Mouse (Mus musculus) intestine, embryonic 16.5 days (tissue): ENCODE results near the gene Pla2g16. TPM values are rescaled to one million over a fixed set of nuclear protein-coding genes. Genes with fewer than 3 reads are reported as not detected.

Source experiments
- ATAC-seq: fragments of 200-750 bp; cut with Nextera tagmentation; 2 replicates; pipeline ENCODE4 v1.8.0; 2017; ENCODE audit warnings: moderate TSS enrichment, moderate library complexity
- H3K27ac ChIP-seq: fragments of 300-500 bp; sonication (generic); 2 replicates; pipeline ENCODE4 v1.5.1; 2014; ENCODE audit warnings: mild to moderate bottlenecking, low read length
- H3K27me3 ChIP-seq: fragments of 300-500 bp; sonication (generic); replicated peaks from 2 replicates; pipeline ENCODE4 v1.6.1; 2014; ENCODE audit warnings: low read length, control low read depth, mixed read lengths; ENCODE audit not compliant: control insufficient read depth, insufficient read depth
- H3K36me3 ChIP-seq: fragments of 300-500 bp; sonication (generic); 2 replicates; pipeline ENCODE4 v1.6.1; 2014; ENCODE audit warnings: low read length, control low read depth; ENCODE audit not compliant: control insufficient read depth, insufficient read depth
- H3K4me1 ChIP-seq: fragments of 300-500 bp; sonication (generic); 2 replicates; pipeline ENCODE4 v1.6.1; 2014; ENCODE audit warnings: low read length, control low read depth, mixed read lengths; ENCODE audit not compliant: control insufficient read depth, insufficient read depth
- H3K4me2 ChIP-seq: fragments of 300-500 bp; sonication (generic); 2 replicates; pipeline ENCODE4 v1.6.1; 2014; ENCODE audit warnings: low read depth, low read length, control low read depth
- H3K4me3 ChIP-seq: fragments of 300-500 bp; sonication (generic); 2 replicates; pipeline ENCODE4 v1.5.1; 2014; ENCODE audit warnings: mild to moderate bottlenecking, low read length
- H3K9ac ChIP-seq: fragments of 300-500 bp; sonication (generic); 2 replicates; pipeline ENCODE4 v1.6.1; 2014; ENCODE audit warnings: low read depth, low read length
- H3K9me3 ChIP-seq: fragments of 300-500 bp; sonication (generic); 2 replicates; pipeline ENCODE4 v1.6.1; 2016; ENCODE audit warnings: low read length, control low read depth; ENCODE audit not compliant: control insufficient read depth
- WGBS: fragments of 180-500 bp; shearing (Covaris S2); extraction: QIAGEN DNeasy Blood & Tissue Kit; methylation state at CpG from one replicate; pipeline ENCODE4 v1.1.7; 2014; 5-methylcytosine and 5-hydroxymethylcytosine counted together
- polyA plus RNA-seq: library from polyadenylated mRNA; unstranded; fragments of >200 nt; fragmentation: Nextera tagmentation; extraction: Ambion mirVana; gene quantifications from 2 replicates; pipeline ENCODE4 v1.2.1, GENCODE M21; 2015

The Pla2g16 gene
- polyA plus RNA-seq, 1 experiment from 2014 or later, result 7.2 TPM

DNA sequence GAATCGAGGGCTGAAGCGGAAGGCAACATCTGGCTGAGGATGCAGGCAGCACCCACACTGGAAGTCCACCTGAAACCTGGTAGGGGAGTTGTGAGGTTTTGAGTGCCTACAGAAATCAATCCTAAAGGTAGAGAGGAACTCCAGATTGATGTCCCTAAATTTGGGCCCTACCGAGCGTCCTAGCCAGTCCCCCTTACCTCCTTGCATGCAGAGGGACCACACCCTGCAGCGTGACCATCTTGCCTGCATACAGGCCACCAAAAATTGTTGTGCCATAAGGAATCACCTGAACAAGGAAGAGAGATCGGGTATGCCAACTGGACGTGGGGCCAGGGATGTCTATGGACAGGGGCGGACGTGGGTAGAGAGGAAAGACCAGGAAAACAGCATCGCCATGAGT, 46.8 kb downstream of the Pla2g16 start:
- Histone ChIP-seq H3K36me3 (no peaks in the 10 kb centered on the region), H3K4me1 (peaks cover 22% of the 10 kb centered on the region), H3K4me3 (no peak overlapping the region), H3K27ac (no peak overlapping the region), H3K9me3 (no peaks in the 10 kb centered on the region), H3K9ac (no peak overlapping the region), H3K27me3 (no peaks in the 10 kb centered on the region), H3K4me2 (no peak overlapping the region)
- WGBS, result 93% methylated on average over 10 of the region's 10 CpGs
- ATAC-seq, result no peak

DNA sequence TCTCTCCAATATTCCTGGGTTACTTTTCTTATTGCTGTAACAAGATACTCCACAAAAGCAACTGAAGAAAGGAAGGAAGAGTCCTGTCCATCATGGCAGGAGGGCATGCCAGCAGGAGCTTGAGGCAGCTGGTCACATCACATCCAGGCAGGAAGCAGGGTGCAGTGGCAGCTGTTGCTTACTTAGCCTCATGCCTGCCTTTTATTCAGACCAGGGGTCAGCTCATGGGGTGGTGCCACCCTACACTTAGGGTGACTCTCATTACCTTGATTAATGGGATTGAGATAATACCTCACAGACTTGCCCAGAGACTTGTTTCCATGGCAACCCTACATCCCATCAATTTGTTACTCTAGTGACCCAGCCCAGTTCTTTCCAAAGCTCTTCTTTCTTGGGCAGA, 47.8 kb downstream of the Pla2g16 start:
- H3K4me2 ChIP-seq, result no peak overlapping the region
- H3K4me1 ChIP-seq, result peaks cover 22% of the 10 kb centered on the region
- ATAC-seq, result no peak
- H3K4me3 ChIP-seq, result no peak overlapping the region
- H3K9me3 ChIP-seq, result no peaks in the 10 kb centered on the region
- no peaks in the 10 kb centered on the region for H3K27me3 ChIP-seq
- H3K9ac ChIP-seq, result no peak overlapping the region
- no peak overlapping the region for H3K27ac ChIP-seq
- H3K36me3 ChIP-seq, result no peaks in the 10 kb centered on the region

DNA sequence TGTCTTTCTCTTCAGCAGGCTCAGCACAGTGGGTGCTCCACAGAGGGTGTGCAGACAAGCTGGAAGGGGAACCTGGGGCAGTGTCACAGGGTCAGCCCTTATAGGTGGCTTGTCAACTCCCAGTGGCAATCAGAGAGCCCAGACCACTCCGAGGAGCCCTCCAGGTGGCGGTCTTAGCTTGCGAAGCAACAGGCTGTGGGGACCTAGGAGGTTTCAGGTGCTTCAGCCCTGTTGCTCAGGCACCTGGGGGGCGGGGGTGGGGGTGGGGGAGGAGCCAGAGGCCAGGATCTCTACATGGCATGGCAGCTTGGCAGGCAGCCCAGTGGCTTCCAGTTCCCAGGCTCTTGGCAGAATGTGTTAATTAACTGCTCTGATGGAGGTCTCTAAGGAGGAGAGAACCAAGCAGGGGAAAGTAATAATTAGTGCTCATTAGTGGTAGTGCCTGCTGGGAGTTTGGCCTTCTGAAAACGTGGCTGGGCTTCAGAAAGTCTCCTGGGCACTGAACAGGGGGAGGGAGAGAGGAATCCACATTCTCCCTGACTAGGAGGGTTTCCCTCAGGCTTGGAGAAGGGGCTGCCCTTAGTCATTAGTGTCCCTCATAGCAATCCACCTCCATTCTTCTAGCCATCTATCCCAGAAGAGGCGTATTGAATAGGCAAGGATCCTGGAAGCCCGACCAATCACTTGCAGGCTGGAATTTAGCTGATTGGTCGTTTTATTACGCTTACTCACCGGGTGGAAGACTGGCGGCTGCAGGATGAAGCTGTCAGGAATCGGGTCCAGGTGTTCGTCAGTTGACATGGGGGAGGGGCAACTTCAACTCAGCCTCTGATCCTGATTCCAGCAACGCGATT, 48.9 kb downstream of the Pla2g16 start:
- H3K9ac ChIP-seq, result peak overlapping the region; percentile 45
- WGBS, result 5% methylated on average over 15 of the region's 15 CpGs
- H3K27me3 ChIP-seq, result no peaks in the 10 kb centered on the region
- H3K4me1 ChIP-seq, result peaks cover 22% of the 10 kb centered on the region
- no peaks in the 10 kb centered on the region for H3K36me3 ChIP-seq
- no peaks in the 10 kb centered on the region for H3K9me3 ChIP-seq
- peak overlapping the region; percentile 89 for H3K27ac ChIP-seq
- ATAC-seq, result peak; percentile 65
- peak overlapping the region; percentile 30 for H3K4me3 ChIP-seq
- H3K4me2 ChIP-seq, result peak overlapping the region; percentile 74

DNA sequence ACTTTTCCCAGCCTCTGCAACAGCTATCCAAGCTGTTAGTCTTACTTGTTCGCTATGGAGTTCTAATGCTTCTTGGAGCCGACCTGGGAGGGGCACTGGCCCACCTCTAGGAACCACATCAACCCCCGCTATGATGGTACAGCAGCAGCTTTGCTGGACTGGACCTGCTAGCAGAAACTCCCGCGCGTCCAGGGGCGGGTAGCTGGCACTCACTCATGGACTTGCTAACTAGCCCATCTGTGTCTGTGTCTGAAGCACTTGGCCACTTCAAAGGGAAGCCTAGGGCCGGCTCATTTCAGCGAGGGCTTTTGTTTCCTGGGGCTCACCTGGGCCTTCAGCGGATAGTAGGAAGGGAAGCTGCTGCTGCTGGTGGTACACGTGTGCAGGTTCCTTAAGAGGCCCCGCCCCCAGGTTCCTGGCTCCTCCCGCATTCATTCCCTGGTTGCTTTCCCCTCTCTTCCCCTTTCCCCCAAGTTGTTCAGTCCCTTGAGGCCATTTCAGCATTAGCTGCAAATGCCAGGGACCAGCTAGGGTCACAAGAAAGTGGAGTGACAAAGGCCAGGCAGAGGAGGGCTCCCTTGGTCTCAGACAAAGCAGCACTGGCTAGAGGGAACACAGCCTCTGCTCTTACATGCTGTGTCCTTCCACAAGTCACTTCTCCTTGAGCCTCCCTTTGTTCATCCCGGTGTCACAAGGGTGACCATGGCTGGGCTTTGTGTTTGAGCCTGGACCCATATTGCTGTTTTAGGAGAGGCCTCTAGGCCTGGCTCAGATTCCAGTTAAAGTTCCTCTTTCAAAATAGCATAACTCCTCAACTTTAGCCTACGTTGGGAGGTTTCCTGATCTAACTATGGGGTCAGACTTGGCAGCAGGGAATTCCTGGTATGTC, 49.8 kb downstream of the Pla2g16 start, which contains the start of gene Lgals12:
Gene Lgals12 (minus strand): TSS at position 393 of the 889 bp plus-strand sequence.
- Histone ChIP-seq H3K4me3 (peak within 1 kb of the TSS; percentile 30), H3K9ac (peak within 1 kb of the TSS; percentile 45), H3K36me3 (no peaks in the 10 kb centered on the region), H3K27me3 (no peaks in the 10 kb centered on the region), H3K9me3 (no peaks in the 10 kb centered on the region), H3K27ac (peak within 1 kb of the TSS; percentile 89), H3K4me2 (peak within 1 kb of the TSS; percentile 74), H3K4me1 (peaks cover 22% of the 10 kb centered on the region)
- 6% methylated on average over 15 of the region's 15 CpGs for WGBS
- ATAC-seq, result peak; percentile 55

DNA sequence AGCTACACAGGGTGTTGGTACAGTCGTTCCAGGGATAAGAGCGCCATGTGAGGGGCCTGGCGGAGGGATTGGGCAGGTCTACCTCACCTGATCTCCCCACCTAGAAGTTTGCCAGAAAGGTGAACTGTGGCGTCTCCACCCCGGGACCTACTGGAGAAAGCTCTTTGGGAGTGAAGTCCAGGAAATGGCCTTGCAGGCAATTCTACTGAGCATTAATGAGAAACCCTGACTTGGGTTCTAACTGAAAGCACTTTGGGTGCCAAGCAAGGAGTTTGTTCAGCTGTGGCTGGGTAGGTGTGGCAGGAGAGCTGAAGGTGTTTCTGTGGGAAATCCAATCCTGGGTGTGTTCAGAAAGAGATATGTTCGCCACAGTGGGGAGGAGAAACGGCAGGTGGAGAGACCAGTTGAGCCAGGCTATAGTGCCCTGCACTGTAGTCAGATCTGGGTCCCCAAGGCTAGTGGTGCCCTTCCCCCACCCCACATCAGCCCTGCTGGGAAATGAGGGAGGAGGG, 50.5 kb downstream of the Pla2g16 start:
- no peaks in the 10 kb centered on the region for H3K36me3 ChIP-seq

DNA sequence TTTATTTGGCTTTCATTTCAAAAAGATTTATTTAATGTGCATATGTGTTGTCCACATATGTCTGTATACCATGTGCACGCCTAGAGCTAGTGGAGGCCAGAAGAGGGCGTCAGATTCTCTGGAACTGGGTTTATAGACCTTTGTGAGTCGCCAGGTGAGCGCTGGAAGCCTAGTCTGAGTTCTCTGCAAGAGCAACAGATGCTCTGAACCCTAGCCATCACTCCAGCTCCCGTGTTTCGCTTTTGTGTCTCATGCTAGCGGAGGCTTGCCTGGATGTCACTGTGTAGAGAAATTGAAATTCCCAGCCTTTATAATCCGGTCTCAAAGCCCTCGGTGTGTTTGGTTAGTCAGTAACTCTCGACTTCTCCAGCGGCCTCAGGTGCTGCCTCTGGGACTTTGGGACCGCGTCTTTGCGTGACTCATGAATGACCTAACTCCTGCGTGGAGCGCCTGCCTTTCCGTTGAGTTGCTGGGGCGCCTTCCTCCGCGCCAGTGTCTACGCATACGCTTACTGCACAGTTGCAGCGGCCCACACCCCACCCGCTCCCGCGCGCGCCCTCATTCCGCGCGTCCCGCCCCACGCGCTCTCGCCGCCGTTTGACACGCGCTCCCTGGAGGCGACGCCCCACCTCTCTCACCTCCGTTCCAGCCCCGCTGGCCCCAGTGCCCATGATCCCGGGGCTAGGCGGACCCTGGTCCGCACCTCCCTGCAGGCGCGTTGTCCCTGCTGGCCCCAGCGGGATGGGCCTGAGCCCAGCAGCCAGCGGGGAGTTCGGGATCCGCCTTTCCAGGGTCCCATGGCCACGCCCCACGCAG, 54.9 kb downstream of the Pla2g16 start, which contains the start of gene Hrasls5:
Gene Hrasls5 (plus strand): TSS at position 600 of the 816 bp plus-strand sequence.
- no peaks in the 10 kb centered on the region for H3K9me3 ChIP-seq
- no peaks in the 10 kb centered on the region for H3K27me3 ChIP-seq
- peak within 1 kb of the TSS; percentile 62 for H3K9ac ChIP-seq
- no peaks in the 10 kb centered on the region for H3K36me3 ChIP-seq
- peak within 1 kb of the TSS; percentile 46 for H3K4me3 ChIP-seq
- H3K27ac ChIP-seq, result no peak within 1 kb of the TSS
- peak; percentile 36 for ATAC-seq
- WGBS, result 3% methylated on average over 54 of the region's 54 CpGs
- H3K4me1 ChIP-seq, result peaks cover 12% of the 10 kb centered on the region
- peak within 1 kb of the TSS; percentile 95 for H3K4me2 ChIP-seq

More for the DNA sequence above, 50.5 kb downstream of the Pla2g16 start:
- H3K9ac ChIP-seq, result 0 out of 2 replicates have a peak overlapping the region, but pooled peaks have one; percentile 15
- 54% methylated on average over 7 of the region's 7 CpGs for WGBS
- H3K9me3 ChIP-seq, result no peaks in the 10 kb centered on the region
- H3K4me2 ChIP-seq, result no peak overlapping the region
- H3K27me3 ChIP-seq, result no peaks in the 10 kb centered on the region
- ATAC-seq, result peak; percentile 78
- H3K27ac ChIP-seq, result peak overlapping the region; percentile 89
- H3K4me3 ChIP-seq, result no peak overlapping the region
- H3K4me1 ChIP-seq, result peaks cover 25% of the 10 kb centered on the region

DNA sequence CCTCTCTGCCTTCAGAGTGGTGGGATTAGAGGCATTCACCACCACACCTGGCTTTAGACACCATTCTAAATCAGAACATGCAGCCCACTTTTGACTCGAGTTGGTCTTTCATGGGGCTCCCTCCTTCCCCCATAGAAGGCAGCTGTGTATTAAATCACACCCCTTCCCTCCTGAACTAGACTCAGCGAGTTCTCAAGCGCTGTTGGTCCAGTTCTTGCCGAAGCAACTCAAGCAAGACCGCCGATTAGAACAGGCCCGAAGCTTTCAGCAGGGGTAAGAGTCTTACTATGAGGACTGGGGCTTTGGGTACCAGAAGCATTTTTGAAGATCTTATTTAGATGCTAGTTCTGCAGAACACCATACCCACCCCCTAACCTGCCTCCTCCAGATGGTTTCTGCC, 55.9 kb downstream of the Pla2g16 start:
- Histone ChIP-seq H3K9ac (no peak overlapping the region), H3K4me3 (no peak overlapping the region), H3K27me3 (no peaks in the 10 kb centered on the region), H3K27ac (no peak overlapping the region), H3K36me3 (no peaks in the 10 kb centered on the region), H3K4me1 (peaks cover 4% of the 10 kb centered on the region; the same call in 1 of the 2 replicates), H3K9me3 (no peaks in the 10 kb centered on the region), H3K4me2 (no peak overlapping the region)
- 88% methylated on average over 7 of the region's 7 CpGs for WGBS
- ATAC-seq, result no peak

DNA sequence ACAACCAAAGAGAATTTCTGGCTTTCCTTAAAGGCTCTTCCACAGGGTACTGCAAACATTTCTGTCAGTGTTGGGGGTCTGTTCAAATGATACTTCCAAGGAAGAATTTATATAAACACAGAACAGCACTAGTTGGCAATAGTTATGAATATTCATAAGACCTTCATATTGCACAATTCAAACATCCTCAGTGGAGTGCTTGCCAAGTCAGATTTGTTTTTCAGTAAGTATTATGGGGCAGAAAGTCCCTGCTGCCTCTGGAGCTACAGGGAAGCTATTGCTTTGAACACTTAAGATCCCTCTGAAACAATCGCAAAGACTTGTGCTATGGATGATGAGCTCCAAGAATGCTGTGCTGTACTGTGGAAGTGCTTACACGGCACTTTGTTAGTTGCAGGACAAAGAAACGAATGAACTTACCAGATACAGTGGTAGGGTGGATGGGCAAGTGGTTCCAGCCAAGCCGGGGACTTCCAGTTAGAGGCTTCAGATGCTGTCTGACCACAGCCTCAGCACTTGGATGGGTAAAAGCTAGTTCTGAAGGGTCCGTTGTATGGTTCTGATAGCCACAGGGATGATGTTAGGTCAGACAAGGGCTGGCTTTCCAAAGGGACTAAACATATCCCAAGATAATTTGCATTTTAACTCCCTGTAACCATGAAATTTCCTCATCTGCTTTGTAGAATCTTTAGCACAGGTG, 59.1 kb downstream of the Pla2g16 start:
- no peak for ATAC-seq
- Histone ChIP-seq H3K27ac (no peak overlapping the region), H3K36me3 (no peaks in the 10 kb centered on the region), H3K4me2 (no peak overlapping the region), H3K27me3 (no peaks in the 10 kb centered on the region), H3K9me3 (no peaks in the 10 kb centered on the region), H3K9ac (no peak overlapping the region), H3K4me1 (peaks cover 4% of the 10 kb centered on the region; the same call in 1 of the 2 replicates), H3K4me3 (no peak overlapping the region)
- 78% methylated on average over 5 of the region's 5 CpGs for WGBS
